Mouse (Mus musculus): Measurements from ENCODE around the gene Gm11555. TPM values are rescaled to one million over a fixed set of nuclear protein-coding genes. Genes with fewer than 3 reads are reported as not detected.
"Not testable (repeated sequence)": the region's sequence is repeated elsewhere in the genome, so short reads cannot be mapped to it uniquely, and the experiment has no call there.

The Gm11555 gene
- polyA plus RNA-seq, 1 experiment, result not detected

DNA sequence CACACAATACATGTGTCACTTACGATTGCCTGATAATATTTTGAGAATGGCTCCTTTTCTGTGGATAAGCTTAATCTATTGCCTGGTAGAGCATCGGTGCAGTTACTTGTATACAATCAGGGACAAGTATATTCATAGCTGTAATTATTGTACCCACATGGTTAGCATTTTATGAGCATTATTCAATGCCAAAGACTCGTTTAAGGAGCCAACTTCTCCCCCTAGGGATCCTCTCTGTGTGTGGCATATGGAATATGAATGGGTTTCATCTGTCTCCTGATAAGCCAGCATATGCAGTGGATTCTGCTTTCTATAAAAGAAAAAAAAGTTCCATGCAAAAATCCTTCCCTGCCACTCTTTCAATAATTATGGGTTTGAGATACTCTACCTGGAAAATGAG lies 5.7 kb downstream of the Gm11555 start:
- Histone ChIP-seq H3K4me1 (ENCODE audit: control insufficient read depth, insufficient read depth, low read length) (0 out of 2 replicates have a peak, but pooled peaks cover 3% of the 10 kb centered on the region), H3K27ac (ENCODE audit: insufficient read depth, low read depth, low read length) (no peak overlapping the region), H3K4me3 (ENCODE audit: insufficient read depth, low read depth, low read length) (no peak overlapping the region)
- TF ChIP-seq CTCF (IDR thresholded peaks at IDR 0.05; ENCODE audit: insufficient read depth, low read depth, low read length) (no peak), POLR2A (IDR thresholded peaks at IDR 0.05; ENCODE audit: insufficient read depth, low read depth, low read length) (no peak)
- 51% methylated on average over 3 of the region's 3 CpGs for WGBS

- not testable (repeated sequence) for H3K27ac ChIP-seq (ENCODE audit: insufficient read depth, low read depth, low read length); H3K4me1 ChIP-seq (ENCODE audit: control insufficient read depth, insufficient read depth, low read length); H3K4me3 ChIP-seq (ENCODE audit: insufficient read depth, low read depth, low read length)
- WGBS, result 82% methylated on average over 9 of the region's 9 CpGs
These were observed 6.3 kb downstream of the Gm11555 start, which contains the start of gene Krtap4-7 for GRCm38 (mm10) chr11:99643635-99644139. Krtap4-7 (minus strand) TSS chr11:99644089.

DNA sequence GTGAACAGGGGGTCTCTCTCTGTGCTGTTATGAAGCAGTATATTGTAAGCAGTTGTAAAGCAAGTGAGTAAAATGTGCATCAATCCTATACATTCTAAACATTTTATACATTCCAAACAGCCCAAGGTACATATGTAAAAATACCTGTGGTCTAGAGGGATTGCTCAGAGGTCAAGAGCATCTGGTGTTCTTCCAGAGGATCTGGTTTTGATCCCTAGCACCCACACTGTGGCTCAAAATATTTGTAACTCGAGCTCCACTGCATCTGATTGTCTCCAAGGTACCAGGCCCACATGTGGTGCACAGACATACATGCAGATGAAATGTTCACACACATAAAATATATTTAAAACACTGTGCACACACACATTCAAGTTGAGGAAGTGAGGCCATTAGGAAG lies 9.1 kb downstream of the Gm11555 start:
- TF ChIP-seq CTCF (IDR thresholded peaks at IDR 0.05; ENCODE audit: insufficient read depth, low read depth, low read length), result no peak
- TF ChIP-seq POLR2A (IDR thresholded peaks at IDR 0.05; ENCODE audit: insufficient read depth, low read depth, low read length), result no peak
- 40% methylated on average over 1 of the region's 1 CpGs for WGBS

GRCm38 (mm10) chr11:99637086-99637485 lies 12.9 kb downstream of the Gm11555 start:
- no peak overlapping the region for H3K4me3 ChIP-seq (ENCODE audit: insufficient read depth, low read depth, low read length)
- H3K27ac ChIP-seq (ENCODE audit: insufficient read depth, low read depth, low read length), result peak overlapping the region; percentile 46
- peaks cover 13% of the 10 kb centered on the region; the same call in 1 of the 2 replicates for H3K4me1 ChIP-seq (ENCODE audit: control insufficient read depth, insufficient read depth, low read length)
- 23% methylated on average over 1 of the region's 1 CpGs for WGBS
- TF ChIP-seq POLR2A (IDR thresholded peaks at IDR 0.05; ENCODE audit: insufficient read depth, low read depth, low read length) (no peak), CTCF (IDR thresholded peaks at IDR 0.05; ENCODE audit: insufficient read depth, low read depth, low read length) (no peak)

More for the DNA sequence above, 9.1 kb downstream of the Gm11555 start:
- Histone ChIP-seq H3K4me1 (ENCODE audit: control insufficient read depth, insufficient read depth, low read length) (peaks cover 10% of the 10 kb centered on the region; the same call in 1 of the 2 replicates), H3K4me3 (ENCODE audit: insufficient read depth, low read depth, low read length) (no peak overlapping the region), H3K27ac (ENCODE audit: insufficient read depth, low read depth, low read length) (no peak overlapping the region)

- WGBS, result 42% methylated on average over 8 of the region's 8 CpGs
- Histone ChIP-seq H3K4me3 (ENCODE audit: insufficient read depth, low read depth, low read length) (no peak within 1 kb of the TSS), H3K4me1 (ENCODE audit: control insufficient read depth, insufficient read depth, low read length) (peaks cover 13% of the 10 kb centered on the region; the same call in 1 of the 2 replicates), H3K27ac (ENCODE audit: insufficient read depth, low read depth, low read length) (no peak within 1 kb of the TSS)
- TF ChIP-seq POLR2A (IDR thresholded peaks at IDR 0.05; ENCODE audit: insufficient read depth, low read depth, low read length) (no peak), CTCF (IDR thresholded peaks at IDR 0.05; ENCODE audit: insufficient read depth, low read depth, low read length) (no peak)
These were observed 15.3 kb downstream of the Gm11555 start, which contains the start of gene Krtap4-2 for GRCm38 (mm10) chr11:99634653-99635134. Krtap4-2 (minus strand) TSS chr11:99635084.

- WGBS, result 56% methylated on average over 2 of the region's 2 CpGs
- H3K4me1 ChIP-seq (ENCODE audit: control insufficient read depth, insufficient read depth, low read length), result peaks cover 8% of the 10 kb centered on the region; the same call in 1 of the 2 replicates
- no peak overlapping the region for H3K4me3 ChIP-seq (ENCODE audit: insufficient read depth, low read depth, low read length)
- TF ChIP-seq POLR2A (IDR thresholded peaks at IDR 0.05; ENCODE audit: insufficient read depth, low read depth, low read length) (no peak), CTCF (IDR thresholded peaks at IDR 0.05; ENCODE audit: insufficient read depth, low read depth, low read length) (no peak)
- no peak overlapping the region for H3K27ac ChIP-seq (ENCODE audit: insufficient read depth, low read depth, low read length)
These were observed 16.7 kb downstream of the Gm11555 start for GRCm38 (mm10) chr11:99633293-99633692.

DNA sequence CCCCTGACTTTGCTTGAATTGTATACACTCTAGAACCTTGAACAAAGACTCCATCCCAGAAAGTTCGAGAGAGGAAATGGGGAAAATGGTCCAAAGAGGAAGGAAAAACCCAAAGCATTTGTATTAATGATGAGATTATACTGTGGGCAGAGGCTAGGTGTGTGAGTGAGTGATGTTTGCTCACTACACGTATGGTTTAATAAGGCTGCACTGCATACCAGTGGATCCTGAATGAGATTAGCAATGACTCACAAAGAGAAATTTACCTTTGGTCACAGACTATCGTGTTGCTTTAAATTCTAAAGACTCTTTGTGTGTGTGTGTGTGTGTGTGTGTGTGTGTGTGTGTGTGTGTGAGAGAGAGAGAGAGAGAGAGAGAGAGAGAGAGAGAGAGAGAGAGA lies 19.1 kb downstream of the Gm11555 start:
- 71% methylated on average over 3 of the region's 3 CpGs for WGBS
- peaks cover 6% of the 10 kb centered on the region; the same call in 1 of the 2 replicates for H3K4me1 ChIP-seq (ENCODE audit: control insufficient read depth, insufficient read depth, low read length)
- TF ChIP-seq POLR2A (IDR thresholded peaks at IDR 0.05; ENCODE audit: insufficient read depth, low read depth, low read length) (no peak), CTCF (IDR thresholded peaks at IDR 0.05; ENCODE audit: insufficient read depth, low read depth, low read length) (no peak)

DNA sequence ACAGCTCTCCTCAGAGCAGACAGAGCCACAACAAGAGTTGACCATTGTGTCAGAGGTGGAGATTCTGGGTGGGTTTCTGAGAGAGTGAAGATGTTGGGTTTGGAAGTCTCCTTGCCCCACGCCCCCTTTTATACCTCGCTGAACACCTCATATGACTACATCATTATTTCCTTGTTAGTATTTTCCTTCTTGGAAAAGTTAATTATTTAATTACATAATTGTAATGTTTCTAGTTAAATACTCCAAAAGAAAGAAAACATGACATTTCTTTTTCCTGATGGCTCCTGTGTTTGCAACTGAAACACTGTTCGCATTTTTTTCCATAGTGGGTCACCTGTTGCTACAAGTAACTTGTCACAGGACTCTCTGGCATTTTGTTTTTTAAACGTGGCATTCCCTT lies 21.9 kb downstream of the Gm11555 start, which contains the start of gene Krtap4-1:
Gene Krtap4-1, minus strand, starts transcription at position 101 of the 400 bp plus-strand sequence.
- H3K4me3 ChIP-seq (ENCODE audit: insufficient read depth, low read depth, low read length), result no peak within 1 kb of the TSS
- 74% methylated on average over 4 of the region's 4 CpGs for WGBS
- no peak for TF ChIP-seq POLR2A (IDR thresholded peaks at IDR 0.05; ENCODE audit: insufficient read depth, low read depth, low read length)
- TF ChIP-seq CTCF (IDR thresholded peaks at IDR 0.05; ENCODE audit: insufficient read depth, low read depth, low read length), result no peak
- H3K27ac ChIP-seq (ENCODE audit: insufficient read depth, low read depth, low read length), result no peak within 1 kb of the TSS
- no peaks in the 10 kb centered on the region for H3K4me1 ChIP-seq (ENCODE audit: control insufficient read depth, insufficient read depth, low read length)

More for the DNA sequence above, 19.1 kb downstream of the Gm11555 start:
- no peak overlapping the region for H3K4me3 ChIP-seq (ENCODE audit: insufficient read depth, low read depth, low read length)
- H3K27ac ChIP-seq (ENCODE audit: insufficient read depth, low read depth, low read length), result no peak overlapping the region

DNA sequence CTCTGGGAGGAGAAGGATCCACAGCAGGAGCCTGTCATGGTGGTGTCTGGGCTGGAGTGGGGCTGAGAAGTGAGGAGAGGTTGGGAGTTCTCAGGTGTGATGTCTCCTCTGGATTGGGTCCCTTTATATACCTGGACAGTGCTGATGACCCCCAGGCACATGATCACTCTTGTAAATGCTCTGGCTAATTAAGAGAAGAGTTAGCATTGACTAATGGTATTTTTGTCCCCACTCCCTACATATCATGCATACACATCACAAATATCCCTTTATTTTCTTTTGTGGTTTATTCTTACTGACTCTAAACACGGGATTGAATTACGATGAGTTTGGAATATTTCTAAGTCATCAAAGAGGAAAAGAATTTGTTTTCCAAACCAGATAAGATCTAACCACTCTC lies 29.7 kb downstream of the Gm11555 start, which contains the start of gene Gm11562:
Gene Gm11562, minus strand, starts transcription at position 101 of the 400 bp plus-strand sequence.
- H3K27ac ChIP-seq (ENCODE audit: insufficient read depth, low read depth, low read length), result no peak within 1 kb of the TSS
- H3K4me1 ChIP-seq (ENCODE audit: control insufficient read depth, insufficient read depth, low read length), result no peaks in the 10 kb centered on the region
- TF ChIP-seq POLR2A (IDR thresholded peaks at IDR 0.05; ENCODE audit: insufficient read depth, low read depth, low read length), result no peak
- 94% methylated on average over 2 of the region's 2 CpGs for whole genome bisulfite sequencing
- no peak within 1 kb of the TSS for H3K4me3 ChIP-seq (ENCODE audit: insufficient read depth, low read depth, low read length)
